Mouse (Mus musculus): Measurements from ENCODE around the gene Rtn4r.
"Not testable (repeated sequence)": the region's sequence is repeated elsewhere in the genome, so short reads cannot be mapped to it uniquely, and the experiment has no call there.

Rtn4r gene

GRCm38 (mm10) chr16:18176758-18177157 lies 49.3 kb downstream of the Rtn4r start:
- in situ Hi-C loops (cut with MboI; ENCODE audit: unreplicated experiment in 2 of 2): loop anchor here in 1 of 2 experiments (5.0 kb wide), 2 partner anchors 36 to 91 kb away; no protein-coding TSS in a partner anchor

DNA sequence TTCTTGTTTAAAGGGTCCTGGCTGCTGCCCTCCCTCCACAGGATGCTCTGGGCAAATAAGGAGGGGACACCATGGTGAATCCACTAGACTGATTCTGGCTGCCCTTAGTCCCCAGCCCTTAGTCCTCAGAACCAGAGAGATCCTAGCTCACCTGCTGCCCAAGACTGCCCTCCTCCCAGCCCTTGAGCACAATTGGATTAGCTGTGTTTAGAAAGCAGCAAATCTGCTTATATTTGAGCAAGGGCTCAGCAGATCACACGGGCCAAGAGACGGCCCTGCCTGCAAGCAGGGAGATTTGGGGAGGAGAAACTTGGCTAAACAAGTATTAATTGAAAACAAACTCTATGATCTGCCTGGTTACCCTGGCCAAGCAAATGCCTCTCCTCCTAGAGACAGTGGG lies 52.1 kb downstream of the Rtn4r start:
- in situ Hi-C loops (cut with MboI; ENCODE audit: unreplicated experiment in 2 of 2): loop anchor here in 1 of 2 experiments (5.0 kb wide), 2 partner anchors 33 to 88 kb away; no protein-coding TSS in a partner anchor

GRCm38 (mm10) chr16:18181398-18181797 lies 54.0 kb downstream of the Rtn4r start:
- in situ Hi-C loops (cut with MboI; ENCODE audit: unreplicated experiment in 2 of 2): no loop called here

- in situ Hi-C loops (cut with MboI; ENCODE audit: unreplicated experiment in 2 of 2): no loop called here
Measured at GRCm38 (mm10) chr16:18182766-18183165, 55.3 kb downstream of the Rtn4r start.

GRCm38 (mm10) chr16:18185715-18186449 lies 58.4 kb downstream of the Rtn4r start:
- in situ Hi-C loops (cut with MboI; ENCODE audit: unreplicated experiment in 2 of 2): no loop called here

DNA sequence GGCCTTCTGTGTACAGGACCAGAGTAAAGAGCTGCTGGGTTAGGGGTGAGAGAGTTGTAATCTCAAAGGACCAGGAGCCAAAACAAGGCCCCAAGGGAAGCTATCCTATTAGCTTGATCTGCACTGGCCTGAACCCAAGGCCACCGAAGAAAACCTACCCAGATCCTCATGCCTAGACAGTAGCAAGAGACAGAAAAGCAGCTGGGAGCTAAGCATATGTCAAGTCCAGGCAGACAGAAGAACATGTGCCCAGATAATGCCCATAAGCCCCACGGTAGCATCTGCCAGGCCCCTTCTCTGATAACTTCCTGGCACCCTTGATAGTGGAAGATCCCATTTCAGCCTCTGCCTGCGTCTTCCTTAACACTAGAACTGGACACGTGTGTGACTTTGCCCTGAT lies 59.4 kb downstream of the Rtn4r start:
- in situ Hi-C loops (cut with MboI; ENCODE audit: unreplicated experiment in 2 of 2): no loop called here

DNA sequence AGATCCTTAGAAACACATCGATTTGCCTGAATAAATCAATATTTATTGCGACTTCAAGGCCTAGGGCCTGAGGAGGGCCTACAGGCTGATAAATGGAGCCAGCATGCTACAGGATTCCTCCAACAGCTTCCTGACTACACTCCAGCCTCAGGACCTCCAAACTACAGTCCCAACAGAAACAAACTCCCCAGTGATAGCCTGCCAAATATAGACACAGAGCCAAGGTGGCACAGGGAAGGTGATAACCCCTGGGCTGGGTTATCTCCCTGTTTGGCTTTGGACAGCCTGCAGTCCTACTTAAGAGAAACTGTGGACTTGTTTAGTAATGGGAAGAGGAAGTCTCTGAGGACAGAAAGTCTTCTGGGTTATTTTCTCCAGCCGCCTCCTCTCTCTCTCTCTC lies 59.8 kb downstream of the Rtn4r start:
- in situ Hi-C loops (cut with MboI; ENCODE audit: unreplicated experiment in 2 of 2): no loop called here

- in situ Hi-C loops (cut with MboI; ENCODE audit: unreplicated experiment in 2 of 2): no loop called here
Measured at GRCm38 (mm10) chr16:18191006-18191405, 63.6 kb downstream of the Rtn4r start.

GRCm38 (mm10) chr16:18194208-18194985 lies 67.0 kb downstream of the Rtn4r start:
- in situ Hi-C loops (cut with MboI; ENCODE audit: unreplicated experiment in 2 of 2): no loop called here

DNA sequence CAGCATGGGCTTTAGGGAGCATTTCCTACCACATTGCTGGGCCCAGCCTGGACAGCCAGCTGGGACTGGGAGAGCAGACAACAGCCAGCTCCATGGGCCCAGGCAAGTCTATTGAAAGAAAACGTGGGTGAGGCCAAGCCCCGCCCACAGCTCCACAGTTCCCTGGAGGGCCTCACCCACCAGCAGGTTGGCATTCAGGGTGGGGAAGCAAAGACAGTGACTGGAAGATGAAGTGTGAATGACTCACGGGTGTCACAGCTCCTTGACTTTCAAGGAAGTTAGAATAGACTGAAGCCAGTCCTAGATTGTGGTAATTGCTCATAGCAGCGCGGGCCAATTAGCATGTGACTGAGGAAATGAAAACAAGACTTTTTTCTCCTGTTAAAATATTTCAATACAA lies 67.6 kb downstream of the Rtn4r start:
- in situ Hi-C loops (cut with MboI; ENCODE audit: unreplicated experiment in 2 of 2): no loop called here

GRCm38 (mm10) chr16:18195561-18195960 lies 68.1 kb downstream of the Rtn4r start:
- in situ Hi-C loops (cut with MboI; ENCODE audit: unreplicated experiment in 2 of 2): not testable (repeated sequence)

DNA sequence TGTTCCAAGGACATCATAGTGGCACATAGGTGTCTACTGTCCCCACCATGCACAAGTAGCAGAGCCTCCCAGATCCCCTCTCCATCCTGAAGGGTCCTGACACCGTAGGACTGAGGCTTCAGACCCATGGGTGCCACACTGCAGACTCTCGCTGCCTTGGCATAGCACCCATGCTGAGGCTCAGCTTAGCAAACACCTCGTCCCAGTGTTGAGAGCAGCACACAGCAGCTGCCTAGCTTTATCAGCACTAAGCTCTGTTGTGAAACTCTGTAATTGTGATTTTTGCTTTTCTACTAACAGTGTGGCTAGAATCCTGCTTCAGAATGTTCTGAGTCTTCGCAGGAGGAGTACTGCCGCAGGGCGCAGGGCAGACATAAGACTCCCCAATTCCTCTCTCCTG lies 70.4 kb downstream of the Rtn4r start:
- in situ Hi-C loops (cut with MboI; ENCODE audit: unreplicated experiment in 2 of 2): no loop called here

GRCm38 (mm10) chr16:18198365-18199098 lies 71.1 kb downstream of the Rtn4r start:
- in situ Hi-C loops (cut with MboI; ENCODE audit: unreplicated experiment in 2 of 2): no loop called here

DNA sequence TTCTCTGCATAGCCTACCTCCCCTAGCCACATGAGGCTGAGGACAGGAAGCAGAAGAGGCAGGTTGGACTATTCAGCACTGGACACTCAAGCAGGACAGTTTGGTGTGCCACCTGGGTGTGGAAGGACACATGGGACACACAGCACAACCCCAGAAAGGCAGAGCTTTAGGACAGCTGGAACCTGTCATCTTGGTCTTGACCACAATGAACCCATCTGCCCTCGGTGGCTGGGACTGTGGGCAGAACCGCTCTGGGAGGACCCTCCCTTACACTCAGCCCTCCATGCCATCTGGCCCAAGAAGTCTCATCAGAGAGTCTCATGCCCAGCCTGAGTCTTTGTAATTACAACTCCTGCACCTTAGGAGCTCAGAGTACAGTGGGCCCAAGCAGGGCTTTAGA lies 72.6 kb downstream of the Rtn4r start:
- in situ Hi-C loops (cut with MboI; ENCODE audit: unreplicated experiment in 2 of 2): no loop called here

- in situ Hi-C loops (cut with MboI; ENCODE audit: unreplicated experiment in 2 of 2): no loop called here
Measured at GRCm38 (mm10) chr16:18201620-18202019, 74.2 kb downstream of the Rtn4r start.

Measured in v-Abl transformed pro-B cells (cell line).